Mouse (Mus musculus) cerebellum, postnatal 36 days (tissue): ENCODE data around the gene Ces2e.
"Not testable (repeated sequence)": the region's sequence is repeated elsewhere in the genome, so short reads cannot be mapped to it uniquely, and the experiment has no call there.

Experiments
- DNase-seq, 2 experiments: peaks; one replicate each; pipeline ENCODE4 v3.0.0; 2021 to 2022; ENCODE audit warnings: mixed read lengths in 2 of 2

Gene Ces2e

DNA sequence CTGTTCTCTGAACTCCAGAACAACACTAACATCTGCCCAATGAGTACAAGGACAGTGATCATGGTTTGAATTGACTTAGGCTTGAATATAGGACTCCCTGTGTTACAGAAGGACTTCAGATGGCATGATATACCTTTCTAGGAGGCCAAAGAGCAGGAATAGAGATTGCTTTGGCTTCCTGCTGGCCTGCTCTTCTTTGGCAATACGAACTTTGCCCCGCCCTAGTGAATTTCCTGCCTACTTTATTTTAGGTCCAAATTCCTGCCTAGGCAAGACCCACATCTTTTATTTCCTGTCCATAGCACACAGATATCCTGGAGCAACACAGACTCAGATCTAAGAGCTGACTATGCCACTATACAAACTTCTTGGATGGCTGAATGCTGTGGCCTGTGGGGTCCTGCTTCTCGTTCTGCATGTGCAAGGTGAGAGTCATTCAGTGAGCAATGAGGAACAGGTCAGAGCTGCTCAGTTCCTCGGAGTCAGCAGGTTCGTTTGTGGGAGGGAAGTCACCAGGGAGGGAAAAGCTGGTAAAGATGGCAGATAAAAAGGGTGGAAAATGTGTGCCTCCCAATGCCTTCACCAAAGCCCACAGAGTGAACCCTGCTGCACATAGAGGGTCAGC, at the start of gene Ces2e:
Ces2e (plus strand) TSS at position 289 of the 625 bp plus-strand sequence.
- no peak for DNase-seq

- DNase-seq: not testable (repeated sequence)
These were observed 39.7 kb upstream of the Ces2e start for GRCm38 (mm10) chr8:104886223-104886926.

DNA sequence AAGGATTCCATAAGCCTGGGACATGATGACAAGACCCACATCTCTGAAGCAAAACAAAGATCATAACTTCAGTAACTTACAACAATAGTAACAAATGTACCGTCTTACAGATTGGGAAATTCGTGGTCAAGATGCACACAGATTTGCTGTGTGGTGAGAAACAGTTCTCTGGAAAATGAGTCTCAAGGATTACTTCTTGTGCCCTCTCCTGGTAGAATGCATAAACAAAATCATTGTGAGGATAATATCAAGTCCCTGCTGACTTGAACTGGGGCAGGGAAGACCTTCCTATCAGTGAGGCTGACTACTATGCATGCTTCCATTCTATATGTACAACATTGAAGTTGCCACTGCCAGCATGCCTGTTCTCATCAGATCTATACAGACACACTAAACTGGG, 24.3 kb upstream of the Ces2e start:
- no peak for DNase-seq

GRCm38 (mm10) chr8:104907111-104907510, 18.9 kb upstream of the Ces2e start:
- no peak for DNase-seq

DNA sequence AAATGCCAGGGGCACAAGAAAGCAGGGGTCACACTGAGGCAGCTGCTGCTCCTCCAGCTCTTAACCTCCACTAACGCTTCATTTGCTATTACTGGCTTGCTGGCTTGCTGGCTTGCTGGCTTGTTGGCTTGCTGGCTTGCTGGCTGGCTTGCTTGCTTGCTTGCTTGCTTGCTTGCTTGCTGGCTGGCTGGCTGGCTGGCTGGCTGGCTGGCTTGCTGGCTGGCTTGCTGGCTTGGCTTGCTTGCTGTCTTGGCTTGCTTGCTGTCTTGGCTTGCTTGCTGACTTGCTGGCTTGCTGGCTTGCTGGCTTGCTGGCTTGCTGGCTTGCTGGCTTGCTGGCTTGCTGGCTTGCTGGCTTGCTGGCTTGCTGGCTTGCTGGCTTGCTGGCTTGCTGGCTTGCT, 17.0 kb upstream of the Ces2e start:
- DNase-seq: peak; percentile 72 to 78

DNA sequence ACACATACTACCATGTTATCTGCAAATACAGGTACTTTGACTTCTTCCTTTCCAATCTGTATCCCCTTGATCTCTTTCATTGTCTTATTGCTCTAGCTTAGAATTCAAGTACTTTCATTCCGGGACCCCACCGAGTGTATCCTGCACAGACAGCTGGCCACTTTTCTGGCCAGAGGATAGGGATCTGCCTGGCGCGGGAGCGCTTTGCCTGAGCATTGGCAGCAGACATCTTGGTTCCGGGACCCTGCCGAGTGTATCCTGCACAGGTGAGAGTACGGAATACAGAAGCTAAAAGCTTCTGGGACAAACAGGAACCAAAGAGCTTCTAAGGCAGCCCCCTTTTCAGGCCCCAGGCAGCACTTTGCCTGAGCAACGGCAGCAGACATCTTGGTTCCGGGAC, 16.4 kb upstream of the Ces2e start:
- peak; percentile 7 to 15 for DNase-seq

DNA sequence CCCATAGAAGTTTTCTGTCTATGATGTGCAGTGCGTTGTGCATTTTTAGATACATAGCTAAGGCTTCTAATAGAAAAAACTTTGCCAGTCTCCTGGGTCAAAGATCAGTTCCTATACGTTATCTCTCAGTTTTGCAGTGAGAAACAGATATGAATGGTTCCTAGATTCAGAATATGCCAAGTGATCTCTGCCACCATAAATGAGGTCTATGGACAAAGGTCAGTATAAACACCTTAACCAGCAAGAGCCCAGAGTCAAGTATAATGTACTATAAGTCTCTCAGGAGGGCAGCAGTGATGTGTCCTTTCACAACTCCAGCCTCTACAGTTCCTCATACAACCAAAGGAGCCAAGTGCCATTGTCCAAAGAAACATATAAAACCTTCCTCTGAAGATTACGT, 1.2 kb downstream of the Ces2e start:
- no peak for DNase-seq

- no peak for DNase-seq
These were observed 18.6 kb downstream of the Ces2e start for GRCm38 (mm10) chr8:104944665-104945064.

DNA sequence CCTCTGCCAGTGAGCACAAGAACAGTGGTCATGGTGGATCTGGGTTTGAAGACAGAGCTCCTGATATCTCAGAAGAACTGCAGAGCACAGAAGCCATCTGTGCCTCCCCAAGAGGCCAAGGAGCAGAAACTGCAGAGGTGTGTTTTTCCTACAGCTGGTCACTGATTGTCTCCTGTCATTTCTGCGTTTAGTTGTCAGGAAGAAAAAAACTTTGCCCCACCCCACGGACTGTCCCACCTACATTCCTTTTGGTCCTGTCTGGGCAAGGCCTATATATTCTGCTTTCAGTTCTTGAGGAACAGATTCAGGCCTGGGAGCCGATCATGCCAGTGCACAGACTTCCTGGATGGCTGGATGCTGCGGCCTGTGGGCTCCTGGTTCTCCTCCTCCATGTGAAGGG, 21.0 kb downstream of the Ces2e start, which contains the start of gene Ces2f:
Ces2f (plus strand) TSS at position 301 of the 400 bp plus-strand sequence.
- DNase-seq: no peak

- no peak for DNase-seq
These were observed 23.0 kb downstream of the Ces2e start for GRCm38 (mm10) chr8:104949031-104949430.

DNA sequence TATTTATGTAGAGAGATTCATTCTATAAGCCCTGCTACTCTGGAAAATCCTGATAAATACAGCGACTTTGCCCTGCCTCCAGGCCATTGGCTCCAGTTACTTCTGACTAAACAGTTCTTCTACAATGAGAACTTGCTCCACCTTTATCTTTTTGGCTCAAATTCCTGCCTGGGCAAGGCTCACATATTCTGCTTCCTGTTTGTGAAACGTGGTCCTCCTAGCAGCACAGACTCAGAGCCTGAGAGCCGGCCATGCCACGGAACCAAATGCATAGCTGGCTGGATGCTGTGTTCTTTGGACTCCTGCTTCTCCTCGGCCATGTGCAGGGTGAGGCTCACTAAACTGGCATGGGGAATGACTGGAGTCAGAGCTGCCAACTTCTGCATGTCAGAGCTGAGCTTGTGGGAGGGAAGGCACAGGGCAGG, 35.5 kb downstream of the Ces2e start, which contains the start of gene Ces2g:
Ces2g (plus strand) TSS at position 182 of the 425 bp plus-strand sequence.
- no peak for DNase-seq

DNA sequence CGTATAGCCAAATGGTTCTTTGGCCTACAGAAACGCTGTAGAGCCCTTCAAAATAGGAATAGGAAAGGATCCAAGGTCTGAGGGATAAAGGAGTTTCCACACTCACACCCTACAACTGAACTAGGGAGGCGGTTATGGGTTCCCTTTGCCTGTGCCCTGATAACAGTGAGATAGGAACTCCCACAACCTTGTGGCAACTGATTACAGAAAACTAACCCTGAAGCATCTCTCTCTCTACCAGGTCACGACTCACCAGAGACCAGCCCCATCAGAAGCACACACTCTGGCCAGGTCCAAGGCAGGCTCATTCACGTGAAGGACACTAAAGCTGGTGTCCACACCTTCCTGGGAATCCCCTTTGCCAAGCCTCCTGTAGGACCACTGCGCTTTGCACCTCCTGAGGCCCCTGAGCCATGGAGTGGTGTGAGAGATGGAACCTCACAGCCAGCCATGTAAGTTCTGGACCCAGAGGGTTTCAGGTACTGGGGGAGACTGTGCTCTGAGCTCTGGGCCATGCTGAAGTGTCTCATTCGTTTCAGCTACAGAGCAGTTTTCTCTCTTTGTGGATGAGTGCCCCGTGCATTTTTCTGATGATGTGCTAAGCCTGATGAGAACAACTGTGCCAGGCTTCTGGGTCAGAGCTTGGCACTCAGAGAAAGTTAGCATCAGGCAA, 36.3 kb downstream of the Ces2e start:
- DNase-seq: no peak

GRCm38 (mm10) chr8:104963375-104963894, 37.4 kb downstream of the Ces2e start:
- no peak for DNase-seq

DNA sequence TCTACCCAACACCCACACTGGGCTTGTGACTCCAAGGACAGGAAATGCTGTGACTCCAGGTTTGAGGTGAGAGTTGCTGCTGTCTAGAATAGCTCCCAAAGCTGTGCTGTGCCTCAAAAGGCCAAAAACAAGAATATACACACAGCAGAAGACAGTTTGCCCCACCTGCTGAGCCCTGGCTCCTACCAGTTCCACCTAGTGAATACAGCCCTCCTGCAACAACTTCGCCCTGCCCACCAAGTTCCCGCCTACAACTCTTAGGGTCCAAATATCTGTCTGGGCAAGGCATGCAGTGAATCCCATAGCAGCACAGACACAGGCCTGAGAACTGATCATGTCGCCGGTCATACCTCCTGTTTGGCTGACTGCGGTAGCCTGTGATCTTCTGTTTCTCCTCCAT, 58.1 kb downstream of the Ces2e start:
- no peak for DNase-seq
